Mouse (Mus musculus) left cerebral cortex, postnatal 25 days (tissue): ENCODE results near the gene Odf3l2. TPM values are rescaled to one million over a fixed set of nuclear protein-coding genes. Genes with fewer than 3 reads are reported as not detected.

Source experiments
- DNase-seq, 2 experiments: peaks; one replicate each; pipeline ENCODE4 v3.0.0; 2022; ENCODE audit warnings: low spot score in 2 of 2, mixed read lengths in 1 of 2
- intact Hi-C: fragments of 180-260 bp; cut with DNase I; formaldehyde crosslinking; loops from one replicate; pipeline ENCODE4 v1.15.1; 2025
- total RNA-seq, 2 experiments: library from RNA; stranded (reverse); gene quantifications; 2 replicates each; pipeline ENCODE4 v1.2.3; 2021

Odf3l2 gene
- total RNA-seq, 2 experiments from 2014 or later: 0.34 to 0.57 TPM

DNA sequence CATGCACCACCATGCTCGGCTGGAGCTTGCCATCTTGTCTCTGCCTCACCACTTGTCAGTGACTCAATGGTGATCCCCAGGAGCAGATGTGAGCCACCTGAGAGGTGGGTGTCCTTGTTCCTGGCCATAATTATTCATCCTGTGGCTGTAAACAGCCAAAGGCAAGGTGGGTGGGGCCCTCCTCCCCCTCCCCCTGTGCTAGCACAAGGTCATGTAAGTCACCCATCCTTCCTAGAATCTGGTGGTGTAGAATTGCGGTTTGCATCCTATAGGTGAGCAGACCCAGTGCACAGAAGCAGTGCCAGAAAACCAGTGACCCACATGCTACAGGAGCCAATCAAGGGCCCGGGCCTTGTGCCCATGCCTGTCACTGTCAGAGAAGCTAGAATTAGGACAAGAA lies 27.5 kb upstream of the Odf3l2 start:
- no peak for DNase-seq
- intact Hi-C loops: no loop called here

DNA sequence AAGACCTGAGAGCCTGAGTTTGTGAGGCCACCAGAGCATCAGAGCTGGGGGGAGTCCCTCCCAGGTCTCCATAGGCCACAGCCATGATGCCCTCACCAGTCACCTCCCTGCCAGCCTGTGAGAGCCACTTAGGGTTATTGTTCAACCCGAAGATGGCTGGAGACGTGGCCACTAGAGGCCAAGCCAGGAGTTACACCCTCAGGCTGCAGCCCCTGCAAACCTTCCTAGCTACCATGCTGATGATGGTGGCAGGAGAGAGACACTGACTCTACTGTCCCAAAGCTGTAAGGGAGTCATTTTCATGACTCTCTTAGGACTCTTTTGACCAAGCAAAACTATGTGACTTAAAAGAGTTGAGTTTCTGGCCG lies 26.5 kb upstream of the Odf3l2 start:
- intact Hi-C loops: no loop called here
- DNase-seq: no peak

DNA sequence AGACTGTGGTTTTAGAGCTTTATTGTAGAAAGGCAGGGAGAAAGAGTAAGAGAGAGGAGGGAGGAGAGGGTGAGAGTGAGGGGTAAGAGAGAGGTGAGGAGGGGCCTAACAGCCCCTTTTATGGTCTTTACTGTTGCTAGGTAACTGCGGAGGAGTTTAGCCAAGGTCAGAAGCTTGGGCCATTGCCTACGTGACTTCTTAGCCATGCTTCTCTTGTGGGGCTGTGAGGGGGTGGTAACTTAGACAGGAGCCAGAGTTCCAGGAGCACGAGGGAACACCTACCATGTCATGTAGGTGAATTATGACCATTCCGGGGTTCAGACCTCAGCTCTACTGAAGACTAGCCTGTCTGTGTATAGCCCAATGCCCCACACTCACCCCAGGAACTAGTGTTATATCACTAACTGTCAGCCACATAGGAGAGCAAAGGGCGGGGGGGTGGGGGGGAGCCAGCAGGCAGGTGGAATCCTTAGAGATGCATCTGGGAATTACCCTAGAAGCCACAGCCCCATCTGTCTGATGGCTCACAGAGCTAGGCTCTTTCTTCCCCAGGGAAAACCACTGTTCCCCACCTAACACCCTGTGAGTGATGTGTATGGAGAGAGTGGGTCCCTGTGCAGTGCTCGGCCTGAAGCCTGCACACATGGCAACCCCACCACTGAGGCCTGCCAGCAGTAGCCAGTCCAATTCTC lies 26.0 kb upstream of the Odf3l2 start:
- DNase-seq: no peak
- intact Hi-C loops: no loop called here

DNA sequence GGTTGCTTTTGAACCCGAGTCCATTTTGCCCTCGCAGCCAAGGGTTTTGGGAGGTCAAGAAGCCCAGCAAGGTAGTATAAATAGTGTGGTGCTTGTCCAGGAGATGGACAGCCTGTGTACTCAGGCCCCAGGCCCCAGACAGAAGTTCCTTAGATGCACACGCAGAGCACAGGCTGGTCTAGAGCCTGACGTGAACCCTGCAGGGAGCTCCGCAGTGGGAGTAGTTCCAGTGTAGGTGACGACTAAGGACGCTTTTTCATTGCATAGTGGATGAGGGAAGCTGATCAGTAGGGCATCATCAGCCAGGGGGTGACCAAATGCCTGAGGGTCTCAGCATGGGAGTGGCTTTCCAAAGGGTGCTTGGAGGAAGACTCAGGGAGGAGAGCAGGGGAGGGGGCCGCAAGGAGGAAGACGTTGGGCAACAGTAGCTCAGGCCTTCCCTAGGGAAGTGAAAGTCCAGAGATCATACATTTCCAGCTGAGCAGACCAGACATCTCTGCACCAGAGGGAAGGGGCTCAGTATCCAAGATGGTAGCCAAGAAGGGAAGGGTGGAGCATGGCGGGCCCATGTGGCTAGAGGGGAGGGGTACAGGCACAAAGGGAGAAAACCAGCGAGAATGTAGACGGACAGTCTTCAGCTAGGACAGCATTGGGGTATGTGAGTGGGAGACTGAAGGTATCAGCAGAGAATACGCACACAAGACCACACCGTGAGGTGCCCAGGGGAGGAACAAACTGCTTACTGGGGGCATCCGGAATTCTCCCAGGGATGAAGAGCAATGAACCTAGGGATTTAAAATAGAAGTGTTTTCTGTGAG lies 24.7 kb upstream of the Odf3l2 start:
- no peak for DNase-seq
- intact Hi-C loops: no loop called here

DNA sequence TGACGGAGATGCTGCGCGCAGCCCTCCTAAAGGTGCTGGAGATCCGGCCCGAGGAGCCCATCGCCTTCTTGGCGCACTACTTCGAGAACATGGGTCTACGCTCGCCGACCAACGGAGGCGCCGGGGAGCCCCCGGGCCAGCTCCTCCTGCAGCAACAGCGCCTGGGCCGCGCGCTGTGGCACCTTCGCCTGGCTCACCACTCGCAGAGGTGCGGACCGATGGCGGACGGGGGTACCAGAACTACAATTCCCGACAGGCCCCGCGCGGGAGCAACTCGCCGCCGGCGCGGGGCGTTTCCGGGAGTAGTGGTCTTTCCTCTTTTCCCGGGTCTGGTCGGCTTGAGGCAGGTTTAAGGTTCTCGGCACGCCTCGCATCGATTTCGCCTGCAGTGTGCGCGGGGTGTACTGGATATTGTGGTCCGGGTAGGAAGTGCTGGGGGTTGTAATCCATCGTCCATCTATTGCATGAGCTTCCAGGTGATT lies 24.1 kb upstream of the Odf3l2 start:
- DNase-seq: peak; percentile 82 to 84
- intact Hi-C loops: loop anchor here (1.0 kb wide), 2 partner anchors 12 to 72 kb away; no protein-coding TSS in a partner anchor

DNA sequence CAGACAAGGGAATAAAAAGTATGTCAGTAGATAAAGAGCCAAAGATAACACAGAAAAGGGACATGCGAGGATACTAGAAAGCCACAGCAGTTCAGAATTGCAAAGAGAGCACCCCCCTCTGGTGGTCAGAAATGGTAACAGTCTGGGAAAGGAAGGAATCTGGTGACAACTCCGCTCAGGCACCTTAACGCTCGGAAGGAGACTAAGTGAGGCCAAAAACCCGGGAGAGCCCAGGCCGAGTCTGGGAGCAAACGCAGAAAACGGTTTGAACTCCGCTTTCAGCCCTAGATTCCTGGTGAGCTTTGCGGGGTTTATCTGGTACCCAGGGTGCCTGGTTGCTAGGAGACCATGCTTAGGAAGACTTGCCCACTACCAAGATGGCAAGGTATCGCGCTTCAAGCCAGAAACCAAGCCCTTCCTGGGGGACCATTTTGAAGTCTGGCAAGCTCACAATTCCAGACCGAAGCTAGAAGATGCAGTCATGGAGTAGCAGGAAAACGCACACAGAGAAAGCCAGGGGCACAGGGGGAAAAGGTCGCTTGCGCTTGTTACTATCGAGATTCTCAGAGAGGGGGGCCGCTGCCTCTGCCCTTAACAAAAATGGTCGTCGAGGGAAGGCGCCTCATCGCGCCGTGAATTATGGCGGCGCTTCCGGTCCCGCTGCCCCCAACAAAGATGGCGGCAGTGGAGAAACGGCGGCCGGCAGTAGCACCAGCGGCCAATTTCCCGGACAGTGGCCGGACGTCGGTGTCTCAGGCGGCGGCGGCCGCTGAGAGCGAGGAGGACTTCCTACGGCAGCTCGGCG lies 23.4 kb upstream of the Odf3l2 start, which contains the start of gene Tpgs1:
Gene Tpgs1 (plus strand): TSS at position 599 of the 805 bp plus-strand sequence.
- intact Hi-C loops: loop anchor here (1.0 kb wide), 2 partner anchors 12 to 72 kb away; no protein-coding TSS in a partner anchor

DNA sequence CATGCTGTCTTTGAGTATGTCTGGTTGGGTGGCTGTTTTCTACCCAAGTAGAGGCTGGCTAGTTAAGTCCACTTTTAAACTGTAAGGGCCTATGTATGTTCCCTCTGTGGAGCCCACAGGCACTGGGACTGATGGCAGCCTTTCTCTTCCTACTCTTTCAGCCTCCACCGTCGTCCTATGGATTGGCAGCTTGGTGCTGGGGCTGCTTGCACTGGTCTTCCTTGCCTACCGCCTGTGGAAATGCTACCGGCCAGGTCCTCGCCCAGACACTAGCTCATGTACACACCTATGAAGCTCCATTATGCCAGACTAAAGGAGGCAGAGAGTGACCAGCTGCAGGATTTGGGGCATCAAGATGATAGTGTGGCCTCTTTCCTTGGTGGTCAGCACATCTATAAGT lies 22.5 kb upstream of the Odf3l2 start:
- no peak for DNase-seq
- intact Hi-C loops: no loop called here

More for the DNA sequence above, 23.4 kb upstream of the Odf3l2 start, which contains the start of gene Tpgs1:
- DNase-seq: peak; percentile 93 to 96

DNA sequence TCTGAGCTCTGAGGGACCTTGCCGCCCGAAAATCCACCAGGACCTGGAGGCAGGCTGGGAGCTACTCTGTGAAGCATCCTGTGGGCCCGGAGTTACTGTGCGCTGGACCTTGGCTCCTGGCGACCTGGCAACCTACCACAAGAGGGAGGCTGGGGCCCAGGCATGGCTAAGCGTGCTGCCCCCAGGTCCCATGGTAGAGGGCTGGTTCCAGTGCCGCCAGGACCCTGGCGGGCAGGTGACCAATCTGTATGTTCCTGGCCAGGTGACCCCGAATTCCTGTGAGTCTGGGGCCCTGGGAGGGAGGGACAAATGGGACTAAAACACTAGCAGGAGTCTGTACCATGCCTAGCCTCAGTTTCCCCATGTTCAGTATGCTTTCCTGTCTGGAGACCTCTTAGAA lies 21.0 kb upstream of the Odf3l2 start:
- DNase-seq: no peak
- intact Hi-C loops: no loop called here

DNA sequence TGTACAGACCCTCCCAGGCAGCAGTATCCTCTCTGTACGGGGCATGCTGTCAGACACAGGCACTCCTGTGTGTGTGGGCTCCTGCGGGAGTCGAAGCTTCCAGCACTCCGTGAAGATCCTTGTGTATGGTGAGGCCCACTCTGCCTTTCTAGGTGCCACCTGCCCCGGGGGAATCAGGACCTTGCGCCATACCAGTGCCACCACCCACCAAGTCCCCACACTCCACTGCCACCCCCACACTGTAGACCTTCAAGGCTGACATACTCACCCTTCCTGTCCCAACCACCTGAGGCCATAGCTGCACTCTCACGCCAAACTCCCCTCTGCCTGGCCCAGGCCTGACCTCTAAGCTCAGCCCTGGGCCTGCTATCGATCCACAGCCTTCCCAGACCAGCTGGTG lies 19.5 kb upstream of the Odf3l2 start:
- intact Hi-C loops: no loop called here
- no peak for DNase-seq

DNA sequence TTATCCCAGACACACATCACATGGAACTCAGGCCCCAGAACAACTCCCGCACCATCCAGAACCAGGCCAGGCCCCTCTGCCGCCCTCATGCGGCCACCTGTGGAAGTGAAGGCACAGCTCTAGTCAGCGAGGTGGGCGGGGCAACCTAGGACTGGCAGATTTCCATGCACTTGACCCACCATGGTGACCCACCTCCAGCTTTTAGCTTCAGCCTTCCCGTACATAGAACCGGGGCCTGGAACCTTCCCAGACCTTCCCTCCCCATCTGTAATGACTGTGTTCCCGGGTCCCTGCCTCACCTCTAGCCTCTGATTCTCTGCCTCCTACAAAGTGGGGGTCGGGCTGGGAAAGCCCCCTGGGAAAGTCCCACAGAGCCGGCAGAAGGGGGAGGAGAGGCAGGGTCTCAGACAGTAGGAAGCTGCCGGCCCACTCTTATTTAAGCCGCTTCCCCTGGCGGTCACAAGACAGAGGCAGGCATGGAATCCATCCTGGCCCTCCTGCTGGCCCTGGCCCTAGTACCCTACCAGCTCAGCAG lies 18.7 kb upstream of the Odf3l2 start, which contains the start of gene Madcam1:
Gene Madcam1 (plus strand): TSS at position 429 of the 535 bp plus-strand sequence.
- peak; percentile 53 to 56 for DNase-seq
- intact Hi-C loops: loop anchor here (1.0 kb wide), 1 partner anchor 69 kb away; no protein-coding TSS in a partner anchor

DNA sequence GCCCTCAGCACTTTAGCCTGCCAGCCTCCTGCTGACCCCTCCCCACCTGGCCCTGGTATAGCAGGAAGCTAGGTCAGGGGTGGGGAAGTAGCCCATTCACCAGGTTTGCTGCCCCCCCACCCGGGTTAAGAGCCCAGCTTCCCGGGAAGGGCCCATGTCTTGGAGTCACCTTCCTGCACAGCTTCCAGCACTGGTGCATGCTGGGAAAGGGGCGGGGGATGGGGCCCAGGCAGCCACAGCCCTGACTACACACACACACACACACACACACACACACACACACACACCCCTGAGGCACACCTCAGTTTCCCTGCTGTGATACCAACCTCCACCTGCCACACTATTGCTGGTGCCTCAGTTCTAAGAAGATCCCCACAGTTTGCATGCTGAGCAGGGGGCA lies 16.3 kb upstream of the Odf3l2 start:
- DNase-seq: no peak
- intact Hi-C loops: no loop called here

DNA sequence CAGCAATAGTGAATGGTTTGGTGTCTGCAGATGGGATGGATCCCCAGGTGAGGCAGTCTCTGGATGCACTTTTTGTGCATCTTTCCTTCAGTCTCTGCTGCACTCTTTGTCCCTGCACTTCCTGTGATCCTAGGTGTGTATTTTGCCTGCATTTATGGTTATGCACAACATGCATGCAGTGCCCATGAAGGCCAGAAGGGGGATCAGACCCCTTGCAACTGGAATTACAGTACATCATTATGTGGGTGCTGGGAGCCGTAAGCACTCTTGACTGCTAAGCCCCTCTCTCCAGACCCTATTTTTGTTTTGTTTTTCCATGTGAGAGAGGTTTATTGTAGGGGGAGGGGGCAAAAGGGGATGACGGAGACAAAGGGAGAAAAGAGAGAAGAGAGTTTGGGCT lies 14.8 kb upstream of the Odf3l2 start:
- intact Hi-C loops: no loop called here
- DNase-seq: no peak

DNA sequence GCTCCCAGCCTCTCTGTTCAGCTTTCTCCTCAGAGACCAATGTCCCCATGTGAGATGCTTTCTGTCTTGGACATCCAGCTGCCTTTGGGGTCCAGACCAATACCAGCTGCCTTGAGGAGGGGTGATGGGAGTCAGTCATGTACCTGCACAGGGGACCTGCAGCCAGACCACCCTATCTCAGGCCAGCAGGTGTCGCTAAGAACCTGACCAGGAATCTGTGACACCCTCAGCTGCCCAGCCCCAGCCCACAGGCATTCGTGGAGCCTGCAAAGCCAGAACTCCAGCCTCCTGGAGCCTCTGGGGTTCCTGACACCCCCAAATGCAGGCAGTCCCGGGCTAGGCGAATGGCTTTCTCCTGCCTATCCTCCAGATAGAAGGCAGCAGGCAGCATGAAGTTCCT lies 13.3 kb upstream of the Odf3l2 start:
- DNase-seq: no peak
- intact Hi-C loops: no loop called here

DNA sequence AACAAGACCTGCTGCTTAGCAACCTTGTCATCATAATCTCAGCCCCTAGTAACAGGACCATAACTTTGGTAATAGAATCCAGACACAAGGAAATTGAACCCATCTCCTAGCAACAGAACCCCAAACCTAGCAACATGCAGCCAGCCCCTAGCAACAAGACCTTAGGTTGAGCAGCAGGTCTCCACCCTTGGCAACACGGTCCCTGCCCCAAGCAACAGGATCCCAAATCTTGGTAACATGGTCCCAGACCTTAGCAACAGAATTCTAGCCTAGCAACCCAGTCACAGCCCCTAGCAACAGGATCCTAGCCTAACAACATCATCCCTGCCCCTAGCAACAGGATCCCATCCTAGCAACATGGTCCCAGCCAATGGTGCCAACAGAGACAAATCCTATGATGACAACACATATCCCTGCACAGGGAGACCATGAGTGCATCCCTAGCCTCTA lies 9.4 kb upstream of the Odf3l2 start:
- intact Hi-C loops: no loop called here
- DNase-seq: peak; percentile 47 to 56

DNA sequence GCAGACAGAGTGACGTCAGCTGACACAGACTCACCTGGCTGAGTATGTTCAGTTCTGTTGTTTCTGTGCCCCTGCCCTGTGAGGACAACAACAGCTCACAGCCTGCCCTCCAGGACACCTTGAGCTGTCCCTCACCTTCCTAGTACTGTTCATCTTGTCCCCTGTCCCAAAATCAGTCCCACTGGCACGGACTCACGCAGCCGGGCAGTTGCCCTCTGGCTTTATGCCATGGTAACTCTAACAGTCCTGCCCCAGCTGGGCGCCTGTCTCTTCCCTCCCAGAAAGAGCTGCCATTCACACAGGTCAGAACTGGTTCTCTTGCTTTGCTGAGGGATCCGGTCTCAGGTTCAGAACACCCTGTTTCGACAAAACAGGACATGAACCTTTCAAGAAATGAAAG lies 7.3 kb upstream of the Odf3l2 start:
- DNase-seq: no peak
- intact Hi-C loops: no loop called here

DNA sequence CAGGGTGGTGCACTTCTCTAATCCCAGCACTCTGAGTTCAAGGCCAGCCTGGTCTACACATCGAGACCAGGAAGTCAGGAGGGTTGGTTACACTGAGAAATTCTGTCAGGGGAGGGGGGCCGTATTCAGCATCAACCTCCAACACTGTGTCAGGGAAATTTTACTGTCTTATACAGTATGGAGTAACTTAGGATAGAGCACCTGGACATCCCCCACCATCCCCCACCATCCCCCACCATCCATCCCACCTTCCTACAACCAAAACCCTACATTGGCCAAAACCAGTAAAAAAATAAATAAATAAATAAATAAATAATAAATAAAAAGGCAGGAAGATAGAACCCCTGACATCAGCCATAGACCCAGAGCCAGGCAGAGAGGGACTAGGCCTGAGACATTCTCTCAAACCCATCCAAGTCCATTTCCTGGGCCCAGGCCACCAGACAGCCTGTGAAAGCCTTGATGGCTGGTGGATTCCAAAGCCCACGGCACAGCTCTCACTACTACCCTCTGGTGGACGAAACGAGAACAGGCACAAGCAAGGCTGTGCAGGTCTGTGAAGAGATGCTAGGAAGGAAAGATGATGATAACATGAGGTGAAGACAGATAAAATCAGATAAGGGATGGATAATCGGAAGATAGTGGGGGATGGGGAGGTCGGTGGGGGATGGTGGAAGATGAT lies 3.7 kb upstream of the Odf3l2 start:
- peak; percentile 82 to 87 for DNase-seq
- intact Hi-C loops: loop anchor here (1.0 kb wide), 1 partner anchor 54 kb away; no protein-coding TSS in a partner anchor

DNA sequence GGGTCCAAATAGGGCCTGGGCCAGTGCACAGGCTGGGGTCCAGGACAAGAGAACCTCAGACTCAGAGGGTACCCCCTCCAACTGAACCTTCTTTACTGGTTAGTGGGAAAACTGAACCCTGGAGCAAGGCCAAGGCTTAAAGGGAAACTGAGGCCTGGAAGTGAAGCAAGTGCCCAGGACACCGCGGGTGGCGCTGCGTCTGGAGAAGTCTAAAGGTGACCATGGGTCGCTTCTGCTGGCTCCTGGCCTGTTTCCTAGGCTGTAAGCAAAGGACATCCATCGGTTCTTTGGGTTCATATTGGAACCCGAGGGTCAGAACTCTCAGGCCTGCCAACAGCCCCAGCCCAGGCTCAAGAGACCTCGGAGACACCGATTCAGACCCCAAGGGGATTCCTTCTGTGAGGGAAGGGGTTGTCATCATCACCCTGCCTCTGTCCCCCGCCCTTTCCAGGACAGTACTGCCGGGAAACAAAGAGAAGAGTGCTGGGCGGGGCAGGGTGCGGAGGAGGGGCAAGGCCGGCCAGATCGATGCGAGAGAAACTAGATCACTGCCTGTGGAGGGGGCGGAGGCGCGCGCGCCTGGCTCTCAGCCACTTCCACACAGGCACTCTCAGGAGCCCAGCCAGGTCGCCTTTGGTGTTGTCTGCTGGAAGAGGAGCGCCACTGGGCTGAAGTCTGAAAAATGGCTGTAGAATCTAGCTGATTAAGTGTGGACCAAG lies 6.9 kb downstream of the Odf3l2 start:
- intact Hi-C loops: no loop called here
- DNase-seq: peak; percentile 54 to 82
